Mouse (Mus musculus) forebrain, embryonic 16.5 days (tissue): ENCODE measurements around the gene Coq2. TPM values are rescaled to one million over a fixed set of nuclear protein-coding genes. Genes with fewer than 3 reads are reported as not detected.

Source experiments
- ATAC-seq: fragments of 200-750 bp; cut with Nextera tagmentation; 2 replicates; pipeline ENCODE4 v1.8.0; 2017; ENCODE audit warnings: mild to moderate bottlenecking, moderate library complexity
- H3K27ac ChIP-seq: fragments of 300-500 bp; sonication (generic); 2 replicates; pipeline ENCODE4 v1.5.1; 2014; ENCODE audit warnings: low read length, control low read depth
- H3K27me3 ChIP-seq: fragments of 300-500 bp; sonication (generic); replicated peaks from 2 replicates; pipeline ENCODE4 v1.6.1; 2014; ENCODE audit warnings: low read length; ENCODE audit not compliant: control insufficient read depth, insufficient read depth
- H3K36me3 ChIP-seq: fragments of 300-500 bp; sonication (generic); 2 replicates; pipeline ENCODE4 v1.6.1; 2014; ENCODE audit not compliant: control insufficient read depth, insufficient read depth
- H3K4me1 ChIP-seq: fragments of 300-500 bp; sonication (generic); replicated peaks from 2 replicates; pipeline ENCODE4 v1.6.1; 2014; ENCODE audit warnings: low read length; ENCODE audit not compliant: control insufficient read depth, insufficient read depth
- H3K4me2 ChIP-seq: fragments of 300-500 bp; sonication (generic); 2 replicates; pipeline ENCODE4 v1.6.1; 2014; ENCODE audit warnings: mild to moderate bottlenecking, low read length, control low read depth
- H3K4me3 ChIP-seq: fragments of 300-500 bp; sonication (generic); replicated peaks from 2 replicates; pipeline ENCODE4 v1.5.1; 2014; ENCODE audit warnings: mild to moderate bottlenecking, low read length, control low read depth
- H3K9ac ChIP-seq: fragments of 300-500 bp; sonication (generic); replicated peaks from 2 replicates; pipeline ENCODE4 v1.6.1; 2014; ENCODE audit warnings: low read depth, low read length, control low read depth
- H3K9me3 ChIP-seq: fragments of 300-500 bp; sonication (generic); 2 replicates; pipeline ENCODE4 v1.6.1; 2016; ENCODE audit warnings: low read length; ENCODE audit not compliant: control insufficient read depth
- WGBS: fragments of 180-500 bp; shearing (Covaris S2); extraction: QIAGEN DNeasy Blood & Tissue Kit; methylation state at CpG from one replicate; pipeline ENCODE4 v1.1.7; 2014; 5-methylcytosine and 5-hydroxymethylcytosine counted together
- polyA plus RNA-seq: library from polyadenylated mRNA; unstranded; fragments of >200 nt; fragmentation: Nextera tagmentation; extraction: Ambion mirVana; gene quantifications from 2 replicates; pipeline ENCODE4 v1.2.1, GENCODE M21; 2015

Coq2 gene
- polyA plus RNA-seq, 1 experiment from 2014 or later, result 47.9 TPM

GRCm38 (mm10) chr5:100671398-100671797 is 3.5 kb downstream of the Coq2 start:
- 29% methylated on average over 5 of the region's 5 CpGs for WGBS
- Histone ChIP-seq H3K4me2 (no peak overlapping the region), H3K4me1 (peaks cover 15% of the 10 kb centered on the region), H3K36me3 (no peaks in the 10 kb centered on the region), H3K4me3 (no peak overlapping the region), H3K9me3 (no peaks in the 10 kb centered on the region), H3K9ac (no peak overlapping the region), H3K27ac (no peak overlapping the region), H3K27me3 (no peaks in the 10 kb centered on the region)
- no peak for ATAC-seq

DNA sequence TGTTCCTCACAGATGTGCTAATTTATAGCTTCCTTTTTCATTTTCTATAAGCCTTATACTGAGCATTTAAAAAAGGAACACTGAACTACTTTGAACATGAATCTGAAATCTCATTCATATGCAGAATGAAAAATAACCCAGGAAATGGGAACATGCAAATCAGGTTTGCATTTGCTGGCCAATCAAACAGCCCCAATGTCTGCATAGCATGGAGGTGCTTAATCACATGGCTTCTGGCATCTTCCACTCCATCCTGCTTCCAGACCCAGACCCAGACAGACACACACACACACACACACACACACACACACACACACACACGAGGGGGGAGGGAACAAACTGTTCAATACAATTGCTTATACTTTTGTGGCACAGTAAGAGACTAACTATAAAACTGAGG is 8.0 kb downstream of the Coq2 start:
- no peak overlapping the region for H3K4me2 ChIP-seq
- H3K36me3 ChIP-seq, result 0 out of 2 replicates have a peak, but pooled peaks cover 6% of the 10 kb centered on the region
- H3K27me3 ChIP-seq, result no peaks in the 10 kb centered on the region
- H3K9ac ChIP-seq, result no peak overlapping the region
- H3K9me3 ChIP-seq, result no peaks in the 10 kb centered on the region
- H3K4me1 ChIP-seq, result no peaks in the 10 kb centered on the region
- ATAC-seq, result no peak
- H3K4me3 ChIP-seq, result no peak overlapping the region
- 75% methylated on average over 1 of the region's 1 CpGs for WGBS
- H3K27ac ChIP-seq, result no peak overlapping the region

DNA sequence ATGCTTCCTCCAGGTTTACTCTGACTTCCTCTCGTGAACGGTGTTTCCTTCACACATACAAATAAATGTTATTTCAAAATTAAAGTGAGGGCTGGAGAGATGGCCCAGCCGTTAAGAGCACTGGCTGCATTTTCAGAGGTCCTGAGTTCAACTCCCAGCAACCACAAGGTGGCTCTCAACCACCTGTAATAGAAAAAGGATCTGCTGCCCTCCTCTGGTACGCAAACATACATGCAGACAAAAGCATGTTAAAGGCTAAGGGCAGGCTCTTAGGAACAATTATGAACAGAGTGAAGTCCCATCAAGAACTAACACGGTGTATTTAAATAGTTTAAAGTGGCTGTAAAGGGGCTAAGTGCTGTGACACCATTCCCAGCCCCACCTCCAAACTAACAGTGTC is 11.1 kb downstream of the Coq2 start:
- no peak overlapping the region for H3K9ac ChIP-seq
- no peaks in the 10 kb centered on the region for H3K4me1 ChIP-seq
- WGBS, result 61% methylated on average over 5 of the region's 5 CpGs
- H3K36me3 ChIP-seq, result peaks cover 10% of the 10 kb centered on the region; the same call in 1 of the 2 replicates
- no peak overlapping the region for H3K27ac ChIP-seq
- H3K4me3 ChIP-seq, result no peak overlapping the region
- no peak overlapping the region for H3K4me2 ChIP-seq
- no peak for ATAC-seq
- no peaks in the 10 kb centered on the region for H3K27me3 ChIP-seq
- no peaks in the 10 kb centered on the region for H3K9me3 ChIP-seq

DNA sequence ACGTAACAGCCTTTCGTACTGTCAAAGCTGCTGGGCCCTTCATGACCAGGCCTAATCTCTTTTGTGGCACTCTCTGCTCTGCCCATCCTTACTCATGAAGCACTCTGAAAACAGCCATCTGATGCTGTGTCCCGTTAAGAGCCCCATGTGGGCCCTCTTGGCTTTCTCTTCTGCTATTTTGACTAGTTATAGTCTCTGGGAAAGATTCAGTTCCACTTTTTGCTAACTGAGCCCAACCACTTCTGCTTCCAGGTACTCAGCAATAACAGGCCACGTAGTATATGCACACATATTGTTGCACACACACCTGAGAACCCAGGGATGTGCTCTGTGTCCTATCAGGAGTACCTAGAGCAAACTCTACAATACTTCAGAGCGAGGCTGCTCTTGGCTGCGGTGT is 11.9 kb downstream of the Coq2 start:
- Histone ChIP-seq H3K4me1 (no peaks in the 10 kb centered on the region), H3K9me3 (no peaks in the 10 kb centered on the region), H3K9ac (no peak overlapping the region), H3K27me3 (no peaks in the 10 kb centered on the region), H3K4me3 (no peak overlapping the region), H3K36me3 (peaks cover 10% of the 10 kb centered on the region; the same call in 1 of the 2 replicates), H3K4me2 (no peak overlapping the region), H3K27ac (no peak overlapping the region)
- 90% methylated on average over 6 of the region's 6 CpGs for WGBS
- ATAC-seq, result no peak

GRCm38 (mm10) chr5:100658460-100658859 is 16.5 kb downstream of the Coq2 start:
- ATAC-seq, result no peak
- no peak overlapping the region for H3K27ac ChIP-seq
- no peak overlapping the region for H3K4me3 ChIP-seq
- WGBS, result 90% methylated on average over 6 of the region's 6 CpGs
- no peaks in the 10 kb centered on the region for H3K4me1 ChIP-seq
- no peaks in the 10 kb centered on the region for H3K9me3 ChIP-seq
- H3K9ac ChIP-seq, result no peak overlapping the region
- H3K36me3 ChIP-seq, result peaks cover 22% of the 10 kb centered on the region
- no peak overlapping the region for H3K4me2 ChIP-seq
- no peaks in the 10 kb centered on the region for H3K27me3 ChIP-seq

- Histone ChIP-seq H3K27ac (no peak overlapping the region), H3K4me3 (no peak overlapping the region), H3K36me3 (peaks cover 20% of the 10 kb centered on the region), H3K4me2 (no peak overlapping the region), H3K9ac (no peak overlapping the region), H3K4me1 (no peaks in the 10 kb centered on the region), H3K9me3 (no peaks in the 10 kb centered on the region), H3K27me3 (no peaks in the 10 kb centered on the region)
- no peak for ATAC-seq
- 76% methylated on average over 6 of the region's 6 CpGs for WGBS
Observed at GRCm38 (mm10) chr5:100656352-100656751, 18.6 kb downstream of the Coq2 start.

DNA sequence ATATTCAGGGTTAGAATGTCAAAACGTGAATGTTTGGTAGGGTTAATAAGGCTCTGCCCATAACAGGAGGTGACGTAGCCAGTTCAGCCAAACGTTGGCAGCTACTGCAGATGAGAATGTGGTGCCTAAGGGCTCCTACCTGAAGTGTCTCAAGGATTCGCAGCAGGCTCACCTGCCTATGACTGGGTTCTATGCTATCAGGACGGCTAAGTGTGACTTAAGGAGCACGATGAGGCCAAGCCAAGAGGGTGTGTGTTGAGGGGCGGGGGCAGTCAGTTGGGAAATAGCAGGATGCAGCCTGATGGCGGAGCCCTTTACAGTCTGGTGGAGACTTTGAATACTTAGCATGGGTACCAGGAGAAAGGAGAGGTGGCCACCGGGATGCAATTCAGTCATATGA is 22.6 kb downstream of the Coq2 start:
- H3K9me3 ChIP-seq, result no peaks in the 10 kb centered on the region
- H3K4me1 ChIP-seq, result no peaks in the 10 kb centered on the region
- WGBS, result 89% methylated on average over 9 of the region's 9 CpGs
- peaks cover 15% of the 10 kb centered on the region for H3K36me3 ChIP-seq
- no peak overlapping the region for H3K27ac ChIP-seq
- H3K9ac ChIP-seq, result no peak overlapping the region
- H3K4me2 ChIP-seq, result no peak overlapping the region
- no peak for ATAC-seq
- H3K4me3 ChIP-seq, result no peak overlapping the region
- no peaks in the 10 kb centered on the region for H3K27me3 ChIP-seq

- no peak for ATAC-seq
- WGBS, result 82% methylated on average over 10 of the region's 10 CpGs
Observed at GRCm38 (mm10) chr5:100651486-100651885, 23.5 kb downstream of the Coq2 start.

GRCm38 (mm10) chr5:100650969-100651368 is 24.0 kb downstream of the Coq2 start:
- Histone ChIP-seq H3K27me3 (no peaks in the 10 kb centered on the region), H3K4me3 (no peak overlapping the region), H3K27ac (no peak overlapping the region), H3K4me2 (no peak overlapping the region), H3K36me3 (peaks cover 10% of the 10 kb centered on the region), H3K9me3 (no peaks in the 10 kb centered on the region), H3K4me1 (no peaks in the 10 kb centered on the region), H3K9ac (no peak overlapping the region)
- no peak for ATAC-seq
- 88% methylated on average over 7 of the region's 7 CpGs for WGBS

More at GRCm38 (mm10) chr5:100651486-100651885, 23.5 kb downstream of the Coq2 start:
- no peak overlapping the region for H3K9ac ChIP-seq
- peaks cover 12% of the 10 kb centered on the region for H3K36me3 ChIP-seq
- H3K4me1 ChIP-seq, result no peaks in the 10 kb centered on the region
- no peak overlapping the region for H3K4me2 ChIP-seq
- H3K9me3 ChIP-seq, result no peaks in the 10 kb centered on the region
- no peaks in the 10 kb centered on the region for H3K27me3 ChIP-seq
- H3K4me3 ChIP-seq, result no peak overlapping the region
- H3K27ac ChIP-seq, result no peak overlapping the region

GRCm38 (mm10) chr5:100648546-100648945 is 26.4 kb downstream of the Coq2 start:
- Histone ChIP-seq H3K4me2 (no peak overlapping the region), H3K9me3 (no peaks in the 10 kb centered on the region), H3K27me3 (no peaks in the 10 kb centered on the region), H3K9ac (no peak overlapping the region), H3K36me3 (no peaks in the 10 kb centered on the region), H3K4me1 (no peaks in the 10 kb centered on the region), H3K4me3 (no peak overlapping the region), H3K27ac (no peak overlapping the region)
- ATAC-seq, result no peak
- WGBS, result 48% methylated on average over 5 of the region's 6 CpGs
